Mouse (Mus musculus) right cerebral cortex, postnatal 25 days (tissue): Measurements from ENCODE around the gene Rnf187.
A peak's percentile ranks its signal among the peaks of the same experiment; 100 is the strongest.

Experiments
- DNase-seq: peaks from one replicate; pipeline ENCODE4 v3.0.0; 2022

Gene Rnf187

DNA sequence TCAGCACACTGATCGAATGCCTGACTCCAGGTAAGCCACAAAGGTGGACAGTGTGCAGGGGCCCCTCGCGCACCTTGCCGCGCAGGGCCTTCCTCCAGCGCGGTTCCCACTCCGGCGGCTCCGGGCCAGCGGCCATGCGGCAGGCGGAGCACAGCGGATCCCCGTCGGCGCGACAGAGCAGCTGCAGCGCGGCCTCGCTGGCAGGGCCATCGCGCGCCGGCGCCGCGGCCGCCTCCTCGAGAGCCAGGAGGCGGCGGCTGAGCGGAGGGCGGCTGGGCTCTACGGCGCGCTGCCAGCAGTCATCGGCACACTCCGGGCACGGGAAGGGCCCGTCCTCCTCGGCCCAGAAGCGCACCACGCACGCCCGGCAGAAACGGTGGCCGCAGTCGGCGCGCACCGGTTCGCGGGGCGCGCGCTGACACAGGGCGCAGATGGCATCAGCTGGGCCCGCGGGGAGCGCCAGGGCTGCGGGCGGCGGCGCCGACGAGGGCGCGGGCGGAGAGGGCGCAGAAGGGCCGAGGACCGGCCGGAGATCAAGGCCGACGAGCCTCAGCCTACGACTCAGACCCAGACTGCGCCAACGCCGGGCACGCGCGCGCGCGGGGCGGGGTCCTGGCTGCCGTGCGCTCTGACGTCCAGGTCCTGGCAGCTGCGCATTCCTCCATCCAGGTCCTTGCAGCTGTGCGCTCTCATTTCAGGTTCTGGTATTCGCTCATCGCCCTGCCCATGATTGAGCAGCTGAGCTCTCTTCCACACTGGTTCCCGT lies at the start of gene Rnf187:
Rnf187 (minus strand) TSS at position 595 of the 766 bp plus-strand sequence.
- peak; percentile 92 for DNase-seq

DNA sequence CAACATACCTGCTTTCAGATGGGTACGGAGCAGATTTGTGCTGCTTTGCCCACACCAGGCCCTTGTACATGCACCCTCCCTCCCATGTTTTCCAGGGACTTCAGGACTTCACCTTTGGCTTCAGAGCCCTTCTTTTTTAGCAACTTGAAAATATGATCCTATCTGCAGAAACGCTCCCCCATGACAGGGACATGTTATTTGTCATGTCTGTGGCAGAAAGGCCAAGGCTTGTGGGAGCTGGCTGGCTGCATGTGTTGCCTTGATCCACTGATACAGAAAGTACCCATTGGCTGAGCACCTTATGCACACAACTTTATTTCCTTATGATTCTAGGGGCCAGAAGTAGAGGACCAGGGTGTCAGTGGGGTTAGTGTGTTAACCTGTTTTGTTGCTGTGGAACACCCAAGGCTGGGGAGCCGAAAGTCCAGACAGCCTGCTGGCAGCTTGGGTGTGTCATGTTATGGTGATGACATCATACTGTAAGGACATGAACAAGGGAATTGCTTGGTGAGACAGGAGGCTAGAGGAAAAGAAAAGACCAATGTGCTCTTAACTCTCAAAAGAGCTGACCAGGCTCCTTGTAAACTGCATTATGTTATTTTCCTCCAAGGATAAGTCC lies 46.7 kb upstream of the Rnf187 start:
- no peak for DNase-seq

DNA sequence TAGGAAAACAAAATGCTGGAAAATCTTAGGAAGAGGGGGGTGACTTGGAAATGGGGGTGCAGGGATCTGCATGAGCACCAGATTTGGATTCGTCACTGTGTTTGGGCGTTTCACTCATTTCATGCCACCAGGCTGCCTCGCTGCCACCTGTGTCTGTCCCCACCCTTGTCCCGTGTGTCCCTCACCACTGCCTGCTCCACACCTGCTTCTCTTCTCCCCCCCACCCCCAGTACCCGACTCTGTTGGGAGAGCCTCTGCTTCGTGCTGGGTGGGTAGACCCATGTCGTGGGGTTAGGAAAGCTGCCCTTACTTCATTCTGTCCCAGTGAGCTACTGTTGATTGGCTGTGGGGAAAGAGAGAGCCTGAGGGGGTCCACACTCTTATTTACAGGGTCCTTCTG lies 45.9 kb upstream of the Rnf187 start:
- DNase-seq: no peak

DNA sequence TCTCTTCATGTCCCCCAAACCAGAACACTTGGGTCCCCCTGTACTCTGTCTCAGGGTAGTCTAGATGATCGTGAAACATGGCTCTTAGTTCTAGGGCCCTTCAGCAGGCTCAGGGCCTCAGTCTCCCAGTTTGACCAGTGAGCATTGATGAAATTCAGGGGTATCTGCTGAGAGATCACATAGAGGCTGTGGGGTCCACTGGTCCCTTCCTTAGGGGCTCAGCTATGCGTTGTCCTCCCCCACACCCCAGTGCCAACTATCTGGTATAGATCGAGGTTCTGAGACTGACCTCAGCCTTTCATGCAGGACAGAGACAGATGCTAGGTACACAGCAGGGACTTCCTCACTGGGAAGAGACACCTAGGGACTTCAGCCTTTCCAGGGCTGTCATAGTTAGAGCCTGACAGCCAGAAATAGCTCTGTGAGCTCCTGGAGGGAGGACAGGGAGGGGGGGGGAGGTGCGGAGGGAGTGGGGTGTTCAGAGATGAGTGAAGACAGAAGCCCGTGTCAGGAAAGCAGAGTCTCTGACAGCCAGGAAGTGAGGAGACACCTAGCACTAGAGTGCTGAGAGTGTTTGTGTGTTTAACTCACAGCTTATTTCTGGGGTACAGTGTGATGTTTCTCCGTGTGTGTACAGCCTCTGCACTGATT lies 45.1 kb upstream of the Rnf187 start:
- DNase-seq: no peak

DNA sequence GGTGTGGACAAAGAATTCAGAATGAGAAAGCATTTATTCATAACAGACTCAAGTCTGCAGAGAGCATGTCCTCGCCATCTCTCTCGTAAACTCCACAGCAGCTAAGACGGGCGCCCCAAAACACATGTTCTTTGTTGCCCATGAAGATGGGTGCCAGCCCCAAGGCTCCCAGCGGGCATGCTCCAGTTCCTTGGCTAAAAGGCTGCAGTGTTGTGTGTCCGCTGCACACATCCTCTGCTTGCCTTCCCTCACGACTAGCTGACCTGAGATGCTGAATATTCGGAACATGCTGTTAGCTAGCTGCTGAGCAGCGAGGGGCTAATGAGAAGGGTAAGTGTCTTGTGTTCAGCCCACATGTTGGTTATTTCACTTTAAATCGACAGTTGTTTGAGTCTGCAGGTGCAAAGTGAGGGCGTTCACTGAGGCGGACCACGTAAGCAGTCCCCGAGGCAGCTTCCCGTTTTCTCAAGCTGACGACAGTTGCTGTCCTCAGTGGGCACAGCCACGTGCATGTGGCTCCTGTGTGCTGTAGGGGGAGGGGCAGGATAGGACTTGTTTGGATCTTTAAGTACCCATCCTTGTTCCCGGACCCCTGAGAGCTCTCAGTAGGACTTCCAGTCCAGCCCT lies 43.9 kb upstream of the Rnf187 start:
- DNase-seq: no peak

DNA sequence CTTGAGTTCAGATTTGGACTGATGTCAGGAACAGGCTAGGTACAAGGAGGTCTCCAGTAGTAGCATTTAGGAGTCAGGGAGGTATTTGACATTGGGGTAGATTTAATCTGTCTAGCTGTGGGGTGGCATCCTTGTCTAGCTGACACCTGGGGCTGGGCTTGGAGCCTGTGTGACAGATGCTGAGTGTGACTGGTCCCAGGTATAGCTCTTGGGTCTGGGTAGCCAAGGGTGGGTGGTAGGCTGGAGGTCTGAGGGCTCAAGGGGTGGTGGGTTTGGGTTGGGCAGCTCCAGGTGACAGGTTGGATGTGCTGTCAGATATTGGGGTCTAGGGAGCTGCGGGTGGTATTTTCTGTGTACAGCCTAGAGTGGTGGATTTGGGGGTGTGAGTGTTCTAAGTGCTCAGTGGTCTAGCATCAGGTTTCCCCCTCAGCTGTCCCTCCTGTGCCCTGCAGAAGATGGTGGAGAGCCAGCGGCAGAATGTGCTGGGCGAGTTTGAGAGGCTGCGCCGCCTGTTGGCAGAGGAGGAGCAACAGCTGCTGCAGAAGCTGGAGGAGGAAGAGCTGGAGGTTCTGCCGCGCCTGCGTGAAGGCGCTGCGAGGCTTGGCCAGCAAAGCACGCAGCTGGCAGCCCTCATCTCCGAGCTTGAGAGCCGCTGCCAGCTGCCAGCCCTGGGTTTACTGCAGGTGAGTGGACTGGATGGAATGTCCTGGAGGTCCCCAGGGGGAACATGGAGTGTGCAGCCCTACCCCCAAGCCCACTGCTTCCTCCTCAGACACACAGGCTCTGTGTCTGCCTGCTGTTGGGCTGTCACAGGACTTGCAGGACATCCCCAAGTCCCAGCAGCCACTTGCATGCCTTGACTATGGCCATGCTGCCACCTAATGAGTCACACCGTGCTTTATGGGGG lies 43.1 kb upstream of the Rnf187 start:
- DNase-seq: peak; percentile 74

DNA sequence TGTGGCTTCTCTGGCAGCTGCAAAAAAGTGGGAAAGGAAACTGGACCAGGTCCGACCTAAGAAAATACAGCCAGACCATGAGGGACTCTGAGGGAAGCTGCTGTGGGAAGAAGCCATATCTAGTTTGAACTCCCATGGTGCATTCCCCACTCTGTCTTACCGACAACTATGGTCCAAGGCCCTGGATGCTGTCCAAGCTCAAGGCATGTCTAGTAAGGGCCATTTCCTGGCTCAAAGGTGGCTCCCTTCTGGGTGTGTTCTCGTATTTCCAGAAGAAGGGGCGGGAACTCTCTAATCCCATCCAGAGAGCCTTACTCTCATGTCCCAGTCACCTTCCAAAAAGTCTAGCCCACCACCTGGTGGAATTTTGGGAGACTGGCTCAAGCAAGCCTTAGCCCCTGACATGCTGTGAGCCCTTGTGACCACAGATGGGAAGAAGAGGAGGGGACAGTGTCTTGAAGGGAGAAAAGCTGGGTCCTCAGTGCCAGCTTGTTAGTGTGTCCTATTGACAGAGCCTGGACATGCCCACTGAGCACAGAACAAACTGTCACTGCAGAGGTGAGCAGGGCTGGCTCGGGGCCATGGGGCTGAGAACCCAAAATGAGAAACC lies 41.8 kb upstream of the Rnf187 start:
- DNase-seq: no peak

DNA sequence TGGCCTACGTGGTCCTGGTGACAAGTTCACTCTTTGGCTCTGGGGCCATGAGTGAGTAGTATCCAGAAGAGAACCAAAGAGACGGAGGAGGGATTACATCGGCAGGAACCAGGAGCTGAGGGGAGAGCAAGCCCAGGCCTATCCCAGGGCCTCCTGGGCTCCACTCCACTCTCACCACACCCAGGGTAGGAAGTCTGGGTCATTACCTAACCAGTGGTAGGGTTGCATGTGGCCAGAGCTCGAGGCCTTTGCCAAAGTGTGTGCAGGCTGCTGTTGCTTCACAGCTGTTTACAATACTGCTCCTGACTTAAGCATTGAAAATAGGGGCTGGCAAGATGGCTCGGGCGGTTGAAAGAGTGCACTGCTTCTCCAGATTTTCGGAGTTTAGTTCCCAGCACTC lies 40.9 kb upstream of the Rnf187 start:
- no peak for DNase-seq

DNA sequence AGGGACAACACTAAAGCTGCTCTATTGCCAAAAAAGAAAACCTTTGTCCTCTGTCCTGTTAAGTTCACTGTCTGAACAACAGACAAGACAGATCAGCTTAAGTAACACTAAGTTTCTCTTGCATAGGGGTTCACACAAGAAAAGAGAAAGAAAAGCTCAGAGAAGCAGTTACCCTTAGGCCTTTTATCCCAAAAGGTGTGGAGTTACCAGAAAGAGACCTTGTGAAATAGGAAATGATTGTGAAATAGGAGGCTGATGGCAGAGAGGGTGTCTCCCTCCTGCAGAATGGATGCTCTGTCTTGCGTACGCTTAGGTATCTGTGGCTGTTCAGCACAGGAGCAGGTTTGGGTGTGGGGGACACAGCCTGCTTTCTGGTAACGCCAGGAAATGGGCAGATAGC lies 40.5 kb upstream of the Rnf187 start:
- DNase-seq: no peak

DNA sequence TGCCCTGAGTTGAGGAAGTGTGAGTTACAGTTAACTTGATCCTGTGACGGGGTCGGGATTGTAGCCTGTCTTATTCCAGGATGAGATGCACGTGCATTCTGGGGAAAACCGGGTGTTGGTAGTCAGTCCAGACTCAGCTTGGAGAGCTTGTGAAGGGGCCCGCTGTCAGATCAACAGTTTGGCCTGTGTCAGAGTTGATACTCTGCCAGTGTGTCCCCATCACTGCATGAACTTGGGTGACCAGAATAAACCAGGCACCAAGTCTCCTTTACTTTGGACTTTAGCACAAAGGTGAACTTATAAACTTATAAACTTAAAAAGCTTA lies 40.0 kb upstream of the Rnf187 start:
- DNase-seq: no peak

DNA sequence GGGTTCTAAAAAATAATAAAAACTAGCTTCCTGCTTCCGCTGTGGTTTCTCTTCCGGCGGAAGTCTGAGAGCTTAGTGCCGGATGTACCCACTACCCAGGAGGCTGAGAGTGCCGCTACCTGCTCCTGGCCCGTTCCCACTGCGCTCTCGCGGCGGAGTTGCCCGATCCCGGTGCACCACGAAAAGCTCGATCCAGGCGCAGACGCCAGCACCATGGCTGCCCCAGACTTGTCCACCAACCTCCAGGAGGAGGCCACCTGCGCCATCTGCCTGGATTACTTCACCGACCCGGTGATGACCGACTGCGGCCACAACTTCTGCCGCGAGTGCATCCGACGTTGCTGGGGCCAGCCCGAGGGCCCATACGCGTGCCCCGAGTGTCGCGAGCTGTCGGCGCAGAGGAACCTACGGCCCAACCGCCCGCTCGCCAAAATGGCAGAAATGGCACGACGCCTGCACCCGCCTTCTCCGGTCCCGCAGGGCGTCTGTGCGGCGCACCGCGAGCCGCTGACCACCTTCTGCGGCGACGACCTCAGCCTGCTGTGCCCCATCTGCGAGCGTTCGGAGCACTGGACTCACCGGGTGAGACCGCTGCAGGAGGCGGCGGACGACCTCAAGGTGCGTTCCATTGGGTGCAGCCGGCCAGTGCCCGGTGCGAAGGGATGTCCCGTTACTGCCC lies 39.5 kb upstream of the Rnf187 start, which contains the start of gene Trim11:
Trim11 (plus strand) TSS at position 67 of the 679 bp plus-strand sequence.
- peak; percentile 56 for DNase-seq

DNA sequence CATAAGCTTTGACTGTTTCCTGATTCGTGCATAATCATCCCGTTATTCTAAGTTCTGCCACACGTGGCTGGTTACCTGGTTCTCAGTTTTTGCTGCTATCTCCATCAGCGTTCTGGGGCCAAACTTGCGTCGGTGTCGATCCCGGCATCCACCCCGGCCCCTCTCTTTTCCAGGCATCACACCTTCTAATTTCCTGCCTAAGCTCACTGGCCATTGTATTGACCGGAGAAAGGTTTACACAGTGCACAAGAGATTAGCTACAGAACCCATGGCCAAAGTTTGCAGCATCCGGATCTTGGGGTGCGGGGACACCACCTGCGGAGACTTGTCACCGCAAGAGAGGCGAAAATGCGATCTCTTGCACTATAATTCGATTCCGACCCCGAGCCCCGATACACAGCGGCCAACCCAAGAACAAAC lies 38.9 kb upstream of the Rnf187 start:
- DNase-seq: no peak

DNA sequence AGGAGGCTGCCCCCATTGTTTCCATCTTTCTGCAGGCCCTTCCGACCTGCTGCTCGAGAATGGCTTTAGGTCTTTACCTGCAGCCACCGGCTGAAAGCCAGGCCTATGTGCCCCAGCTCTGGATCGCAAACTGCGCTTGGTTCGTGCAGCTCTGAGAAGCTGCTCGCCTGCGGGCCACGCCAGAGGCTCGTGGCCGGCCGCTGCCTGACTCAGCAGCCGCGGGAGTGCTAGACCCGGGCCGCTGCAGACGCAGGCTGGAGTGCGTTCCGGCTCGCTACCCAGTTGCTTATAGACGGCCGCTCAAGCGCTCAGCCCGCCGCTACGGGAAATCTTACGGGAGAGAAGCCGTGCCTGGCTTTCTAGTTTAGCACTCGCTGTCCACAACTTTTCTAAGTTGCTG lies 38.4 kb upstream of the Rnf187 start:
- no peak for DNase-seq

DNA sequence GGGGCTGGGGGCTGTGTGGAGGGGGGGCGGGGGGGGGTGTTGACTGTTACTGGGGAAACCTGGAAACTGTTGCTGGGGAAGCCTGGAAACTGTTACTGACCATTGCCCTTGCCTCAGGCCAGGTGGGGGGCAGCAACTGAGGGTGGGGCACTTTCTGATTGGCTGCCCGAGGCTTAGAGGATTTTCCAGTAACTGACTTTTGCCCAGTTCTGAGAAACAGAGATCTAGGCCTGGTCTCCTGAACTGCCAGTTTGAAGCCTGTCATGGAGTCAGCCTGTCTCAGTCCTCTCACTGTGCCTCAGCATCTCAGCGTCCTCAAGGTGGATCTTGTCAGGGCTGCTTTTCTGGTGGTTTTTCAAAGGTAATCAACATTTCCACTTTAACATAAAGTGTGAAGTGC lies 35.7 kb upstream of the Rnf187 start:
- no peak for DNase-seq

DNA sequence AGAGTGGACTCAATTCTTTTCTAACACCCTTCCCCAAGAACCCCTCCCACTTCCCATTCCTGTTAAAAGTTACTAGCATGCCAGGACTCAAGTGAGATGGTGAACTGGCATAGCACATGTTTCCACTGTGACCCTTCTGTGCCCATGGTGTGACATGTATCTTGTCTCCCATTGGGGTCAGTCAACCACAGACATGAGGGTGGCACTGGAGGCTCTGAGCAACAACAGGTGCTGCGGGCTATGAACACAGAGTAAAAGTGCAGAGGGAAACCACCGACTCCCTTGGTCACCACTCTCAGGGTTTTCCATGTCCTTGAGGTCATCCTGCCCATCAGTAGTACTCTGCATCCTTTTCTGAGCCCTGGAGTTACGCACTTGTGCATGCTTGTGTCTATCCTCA lies 33.1 kb upstream of the Rnf187 start:
- no peak for DNase-seq

DNA sequence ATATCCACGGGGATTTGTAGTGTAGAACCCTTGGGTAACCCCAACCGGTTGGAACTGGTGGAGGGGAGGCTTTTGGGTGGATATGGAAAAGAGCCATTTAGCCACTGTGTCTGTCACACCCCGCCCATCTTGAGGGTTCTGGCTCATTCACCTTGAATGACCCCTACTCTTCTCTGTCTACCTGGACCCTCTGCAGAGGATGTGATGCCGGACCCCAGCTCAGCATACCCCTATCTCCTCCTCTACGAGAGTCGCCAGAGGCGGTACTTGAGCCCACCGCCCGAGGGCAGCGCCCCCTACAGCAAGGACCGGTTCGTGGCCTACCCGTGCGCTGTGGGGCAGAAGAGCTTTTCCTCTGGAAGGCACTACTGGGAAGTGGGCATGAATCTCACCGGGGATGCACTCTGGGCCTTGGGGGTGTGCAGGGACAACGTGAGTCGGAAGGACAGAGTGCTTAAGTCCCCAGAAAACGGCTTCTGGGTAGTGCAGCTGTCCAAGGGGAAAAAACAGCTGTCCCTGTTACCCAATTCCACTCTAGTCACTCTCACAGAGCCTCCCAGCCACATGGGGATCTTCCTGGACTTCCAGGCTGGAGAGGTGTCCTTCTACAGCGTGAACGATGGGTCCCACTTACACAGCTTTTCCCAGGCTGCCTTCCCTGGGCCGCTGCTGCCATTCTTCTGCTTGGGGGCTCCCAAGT lies 32.3 kb upstream of the Rnf187 start:
- DNase-seq: no peak

DNA sequence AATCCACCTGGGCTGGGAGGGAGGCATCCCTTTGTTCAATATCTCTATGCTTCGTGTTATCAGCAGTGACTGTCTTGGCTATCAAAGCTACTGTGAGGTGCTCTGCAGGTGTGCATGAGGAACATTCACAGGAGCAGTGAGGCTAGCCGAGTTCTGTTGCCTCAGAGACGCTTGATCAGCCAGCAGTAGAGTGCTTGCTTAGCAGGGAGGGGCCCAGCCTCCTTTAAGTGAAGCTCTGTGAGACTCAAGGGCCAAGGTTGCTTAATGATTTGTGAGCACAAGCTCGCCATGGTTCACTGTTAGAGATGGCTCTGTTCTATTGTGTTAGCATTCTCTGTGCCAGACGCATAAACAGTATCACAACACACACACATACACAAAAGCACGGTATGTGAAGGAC lies 30.9 kb upstream of the Rnf187 start:
- no peak for DNase-seq

DNA sequence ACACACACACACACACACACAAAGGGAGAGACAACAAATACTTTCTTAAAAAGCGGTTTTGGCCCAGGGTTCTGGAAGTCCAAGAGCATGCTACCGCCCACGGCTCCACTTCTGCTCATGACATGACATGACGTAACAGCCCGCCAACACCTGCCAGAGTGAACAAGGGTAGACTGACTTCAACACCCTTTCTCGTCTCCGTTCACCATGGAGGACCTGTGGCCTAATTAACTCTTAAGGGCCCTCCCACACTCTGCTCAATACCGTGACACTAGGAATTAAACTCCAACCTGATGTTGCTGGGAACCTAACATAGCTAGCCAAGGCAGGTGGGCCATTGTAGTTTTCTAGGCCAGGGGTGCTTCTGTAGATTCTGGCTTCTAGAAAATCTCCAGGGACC lies 30.3 kb upstream of the Rnf187 start:
- no peak for DNase-seq

DNA sequence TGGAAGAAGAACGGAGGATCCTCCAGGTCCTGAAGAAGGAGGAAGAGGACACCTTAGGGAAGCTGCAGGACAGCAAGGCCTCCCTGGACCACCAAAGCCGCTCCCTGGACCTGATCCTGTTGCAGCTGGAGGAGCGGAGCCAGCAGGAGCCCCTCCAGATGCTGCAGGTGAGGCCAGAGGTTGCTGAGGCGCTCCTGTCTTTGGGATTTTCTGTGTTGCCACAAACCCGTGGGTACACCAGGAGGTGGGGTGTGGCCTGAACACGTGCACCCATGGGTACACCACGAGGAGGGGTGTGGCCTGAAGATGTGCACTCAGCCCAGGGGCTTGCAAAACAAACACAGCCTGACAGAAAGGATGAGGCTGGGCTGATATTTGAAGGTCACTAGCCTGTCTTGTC lies 29.8 kb upstream of the Rnf187 start:
- no peak for DNase-seq

DNA sequence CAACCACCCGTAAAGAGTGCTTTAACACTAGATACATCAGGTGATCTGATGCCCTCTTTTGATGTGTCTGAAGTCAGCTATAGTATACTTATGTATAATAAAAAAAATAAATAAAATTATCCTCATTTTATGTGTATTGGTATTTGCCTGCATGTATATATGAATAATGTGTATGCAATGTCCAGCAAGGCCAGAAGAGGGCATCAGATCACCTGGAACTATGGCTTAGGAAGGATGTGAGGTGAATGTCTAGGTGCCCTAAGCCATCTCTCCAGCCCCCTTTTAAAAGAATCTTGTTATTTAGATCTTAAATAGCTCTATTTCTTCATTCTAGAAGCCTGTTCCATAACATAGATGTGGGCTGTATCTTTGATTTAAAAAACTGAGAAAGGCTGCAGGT lies 28.6 kb upstream of the Rnf187 start:
- no peak for DNase-seq
